Mouse (Mus musculus) left cerebral cortex, postnatal 14 days (tissue): ENCODE data around the gene Abl1. TPM values are rescaled to one million over a fixed set of nuclear protein-coding genes. Genes with fewer than 3 reads are reported as not detected.
A peak's percentile ranks its signal among the peaks of the same experiment; 100 is the strongest.
"Not testable (repeated sequence)": the region's sequence is repeated elsewhere in the genome, so short reads cannot be mapped to it uniquely, and the experiment has no call there.

Source experiments
- DNase-seq, 2 experiments: peaks; one replicate each; pipeline ENCODE4 v3.0.0; 2021 to 2022; ENCODE audit warnings: low spot score in 2 of 2, mixed read lengths in 1 of 2
- intact Hi-C: fragments of 180-260 bp; cut with DNase I; formaldehyde crosslinking; loops from one replicate; pipeline ENCODE4 v1.15.1; 2025
- total RNA-seq, 2 experiments: library from RNA; stranded (reverse); gene quantifications; 2 replicates each; pipeline ENCODE4 v1.2.3; 2021

Gene Abl1
- total RNA-seq, 2 experiments from 2014 or later: 37.4 to 39.6 TPM

GRCm38 (mm10) chr2:31681051-31681707 lies 7.0 kb upstream of the Abl1 start:
- not testable (repeated sequence) for DNase-seq
- intact Hi-C loops: loop anchor here (5.0 to 10.0 kb wide), 2 partner anchors 236 to 294 kb away; partner anchors contain the start of gene Nup214

GRCm38 (mm10) chr2:31681731-31682235 lies 6.4 kb upstream of the Abl1 start:
- DNase-seq: no peak
- intact Hi-C loops: loop anchor here (5.0 to 10.0 kb wide), 2 partner anchors 236 to 293 kb away; partner anchors contain the start of gene Nup214

- intact Hi-C loops: loop anchor here (1.0 to 10.0 kb wide), 3 partner anchors 102 to 291 kb away; partner anchors contain the start of gene Nup214
- DNase-seq: peak; percentile 76 to 77
Observed at GRCm38 (mm10) chr2:31683666-31684065, 4.5 kb upstream of the Abl1 start.

- intact Hi-C loops: loop anchor here (10.0 kb wide), 1 partner anchor 286 kb away; the partner anchor contains the start of gene Nup214
- DNase-seq: no peak
Observed at GRCm38 (mm10) chr2:31689045-31689444, 869 bp downstream of the Abl1 start.

GRCm38 (mm10) chr2:31690063-31690462 lies 1.9 kb downstream of the Abl1 start:
- no peak for DNase-seq
- intact Hi-C loops: no loop called here

- intact Hi-C loops: no loop called here
- no peak for DNase-seq
Observed at GRCm38 (mm10) chr2:31698209-31698608, 10.0 kb downstream of the Abl1 start.

GRCm38 (mm10) chr2:31700545-31701446 lies 12.6 kb downstream of the Abl1 start:
- intact Hi-C loops: no loop called here
- no peak for DNase-seq

GRCm38 (mm10) chr2:31703226-31703625 lies 15.1 kb downstream of the Abl1 start:
- intact Hi-C loops: no loop called here
- DNase-seq: no peak

GRCm38 (mm10) chr2:31705914-31706313 lies 17.7 kb downstream of the Abl1 start:
- no peak for DNase-seq
- intact Hi-C loops: no loop called here

GRCm38 (mm10) chr2:31706531-31706930 lies 18.4 kb downstream of the Abl1 start:
- intact Hi-C loops: no loop called here
- no peak for DNase-seq

GRCm38 (mm10) chr2:31712716-31713115 lies 24.5 kb downstream of the Abl1 start:
- intact Hi-C loops: no loop called here

GRCm38 (mm10) chr2:31713813-31714212 lies 25.6 kb downstream of the Abl1 start:
- no peak for DNase-seq
- intact Hi-C loops: no loop called here

More at GRCm38 (mm10) chr2:31712716-31713115, 24.5 kb downstream of the Abl1 start:
- no peak for DNase-seq

- DNase-seq: no peak
- intact Hi-C loops: no loop called here
Observed at GRCm38 (mm10) chr2:31714780-31715179, 26.6 kb downstream of the Abl1 start.

GRCm38 (mm10) chr2:31715985-31716384 lies 27.8 kb downstream of the Abl1 start:
- DNase-seq: peak; percentile 39 to 46
- intact Hi-C loops: no loop called here

GRCm38 (mm10) chr2:31719202-31719880 lies 31.2 kb downstream of the Abl1 start:
- intact Hi-C loops: no loop called here
- no peak for DNase-seq

GRCm38 (mm10) chr2:31719944-31720343 lies 31.8 kb downstream of the Abl1 start:
- intact Hi-C loops: no loop called here
- no peak for DNase-seq

GRCm38 (mm10) chr2:31720783-31721182 lies 32.6 kb downstream of the Abl1 start:
- peak in 1 of 2 experiments; percentile 60 for DNase-seq
- intact Hi-C loops: no loop called here

GRCm38 (mm10) chr2:31724730-31725490 lies 36.7 kb downstream of the Abl1 start:
- intact Hi-C loops: no loop called here
- DNase-seq: no peak
